Mouse (Mus musculus) MEL (cell line): ENCODE measurements around the gene 1110008L16Rik. TPM values are rescaled to one million over a fixed set of nuclear protein-coding genes. Genes with fewer than 3 reads are reported as not detected.

Experiments used
- DNase-seq: peaks from one replicate; pipeline ENCODE4 v3.0.0; 2011; ENCODE audit warnings: low read depth, low spot score
- H3K27ac ChIP-seq: 2 replicates; pipeline ENCODE4 v1.5.1; 2012; ENCODE audit warnings: low read depth, mild to moderate bottlenecking, control low read depth, low read length, moderate library complexity; ENCODE audit not compliant: control insufficient read depth
- H3K27me3 ChIP-seq, 2 experiments: fragments of 150-350 bp in 1 of 2; sonication (generic) in 1 of 2; 2 replicates each; pipeline ENCODE4 v1.6.1; 2012; ENCODE audit warnings: low read length in 2 of 2, mild to moderate bottlenecking in 2 of 2, improper control_type of control experiment in 1 of 2, moderate library complexity in 1 of 2; ENCODE audit not compliant: insufficient read depth in 2 of 2, control insufficient read depth in 1 of 2
- H3K36me3 ChIP-seq, 2 experiments: 2 replicates each; pipeline ENCODE4 v1.6.1; 2012 to 2014; ENCODE audit warnings: low read length in 2 of 2, improper control_type of control experiment in 1 of 2, inconsistent platforms in 1 of 2, mild to moderate bottlenecking in 1 of 2; ENCODE audit not compliant: insufficient read depth in 2 of 2, control insufficient read depth in 1 of 2
- H3K4me1 ChIP-seq, 2 experiments: fragments of 150-350 bp in 1 of 2; sonication (generic) in 1 of 2; 2 replicates each; pipeline ENCODE4 v1.6.1; 2012; ENCODE audit warnings: low read length in 2 of 2, improper control_type of control experiment in 1 of 2, mild to moderate bottlenecking in 1 of 2; ENCODE audit not compliant: insufficient read depth in 2 of 2, control insufficient read depth in 1 of 2
- H3K4me3 ChIP-seq, 2 experiments: fragments of 150-350 bp in 1 of 2; sonication (generic) in 1 of 2; 2 replicates each; pipeline ENCODE4 v1.5.1; 2012; ENCODE audit warnings: low read depth in 2 of 2, low read length in 2 of 2, mild to moderate bottlenecking in 2 of 2, moderate library complexity in 2 of 2, control low read depth in 1 of 2, improper control_type of control experiment in 1 of 2; ENCODE audit not compliant: control insufficient read depth in 1 of 2, insufficient read depth in 1 of 2
- H3K79me2 ChIP-seq: 2 replicates; pipeline ENCODE4 v1.6.1; 2012; ENCODE audit warnings: mild to moderate bottlenecking, low read length, moderate library complexity; ENCODE audit not compliant: control insufficient read depth, poor library complexity, insufficient read depth
- H3K9ac ChIP-seq: 2 replicates; pipeline ENCODE4 v1.6.1; 2012; ENCODE audit warnings: low read depth, mild to moderate bottlenecking, control low read depth, low read length, moderate library complexity; ENCODE audit not compliant: control insufficient read depth, poor library complexity, severe bottlenecking
- H3K9me3 ChIP-seq: fragments of 150-350 bp; sonication (generic); replicated peaks from 2 replicates; pipeline ENCODE4 v1.6.1; 2012; ENCODE audit warnings: mild to moderate bottlenecking, low read length, improper control_type of control experiment, moderate library complexity; ENCODE audit not compliant: insufficient read depth
- BHLHE40 ChIP-seq: IDR thresholded peaks from 2 replicates; pipeline ENCODE4 v1.6.1; 2012; ENCODE audit warnings: low read depth, mild to moderate bottlenecking, inconsistent platforms, low read length, improper control_type of control experiment, borderline replicate concordance
- CHD1 ChIP-seq: IDR thresholded peaks from 2 replicates; pipeline ENCODE4 v1.6.1; 2012; ENCODE audit warnings: low read depth, mild to moderate bottlenecking, inconsistent platforms, low read length, improper control_type of control experiment
- CHD2 ChIP-seq: IDR thresholded peaks from 2 replicates; pipeline ENCODE4 v1.6.1; 2011; ENCODE audit warnings: low read length, improper control_type of control experiment
- EP300 ChIP-seq, 2 experiments: IDR thresholded peaks; 2 replicates each; pipeline ENCODE4 v1.6.1; 2011; ENCODE audit warnings: improper control_type of control experiment in 2 of 2, low read length in 2 of 2, low read depth in 1 of 2, mild to moderate bottlenecking in 1 of 2
- GABPA ChIP-seq: IDR thresholded peaks from 2 replicates; pipeline ENCODE4 v1.6.1; 2012; ENCODE audit warnings: low read depth, mild to moderate bottlenecking, inconsistent platforms, low read length, improper control_type of control experiment, moderate library complexity
- JUND ChIP-seq: IDR thresholded peaks from 2 replicates; pipeline ENCODE4 v1.6.1; 2011; ENCODE audit warnings: low read depth, mild to moderate bottlenecking, improper control_type of control experiment, low read length
- KAT2A ChIP-seq: conservative IDR thresholded peaks from 2 replicates; pipeline ENCODE4 v1.6.1; 2012; ENCODE audit warnings: low read depth, low read length, improper control_type of control experiment, inconsistent platforms
- MAFK ChIP-seq: IDR thresholded peaks from 2 replicates; pipeline ENCODE4 v1.6.1; 2011; ENCODE audit warnings: low read depth, mild to moderate bottlenecking, low read length, improper control_type of control experiment, borderline replicate concordance
- MAX ChIP-seq: IDR thresholded peaks from 2 replicates; pipeline ENCODE4 v1.6.1; 2011; ENCODE audit warnings: low read length, improper control_type of control experiment
- MAZ ChIP-seq: IDR thresholded peaks from 2 replicates; pipeline ENCODE4 v1.6.1; 2012; ENCODE audit warnings: low read depth, mild to moderate bottlenecking, inconsistent platforms, low read length, improper control_type of control experiment
- MEF2A ChIP-seq: IDR thresholded peaks from 2 replicates; pipeline ENCODE4 v1.6.1; 2014; ENCODE audit warnings: low read depth, mild to moderate bottlenecking, inconsistent platforms, low read length, improper control_type of control experiment; ENCODE audit not compliant: poor library complexity, insufficient replicate concordance, severe bottlenecking; ENCODE audit errors: extremely low read depth
- MXI1 ChIP-seq: IDR thresholded peaks from 2 replicates; pipeline ENCODE4 v1.6.1; 2011; ENCODE audit warnings: mild to moderate bottlenecking, low read depth, low read length, improper control_type of control experiment
- MYC ChIP-seq: IDR thresholded peaks from 2 replicates; pipeline ENCODE4 v1.6.1; 2011; ENCODE audit warnings: low read depth, mild to moderate bottlenecking, low read length, improper control_type of control experiment, moderate library complexity
- NELFE ChIP-seq: IDR thresholded peaks from 2 replicates; pipeline ENCODE4 v1.6.1; 2011; ENCODE audit warnings: low read depth, low read length, improper control_type of control experiment
- NRF1 ChIP-seq: IDR thresholded peaks from 2 replicates; pipeline ENCODE4 v1.6.1; 2014; ENCODE audit warnings: low read depth, mild to moderate bottlenecking, inconsistent platforms, low read length, improper control_type of control experiment, moderate library complexity; ENCODE audit not compliant: poor library complexity, insufficient read depth, severe bottlenecking
- POLR2AphosphoS2 ChIP-seq: IDR thresholded peaks from 2 replicates; pipeline ENCODE4 v1.6.1; 2011; ENCODE audit warnings: low read length, improper control_type of control experiment
- RAD21 ChIP-seq: IDR thresholded peaks from 2 replicates; pipeline ENCODE4 v1.6.1; 2011; ENCODE audit warnings: mild to moderate bottlenecking, low read depth, low read length, improper control_type of control experiment
- SIN3A ChIP-seq: IDR thresholded peaks from 2 replicates; pipeline ENCODE4 v1.6.1; 2012; ENCODE audit warnings: low read length, improper control_type of control experiment, inconsistent platforms
- SMC3 ChIP-seq: IDR thresholded peaks from 2 replicates; pipeline ENCODE4 v1.6.1; 2011; ENCODE audit warnings: low read depth, low read length, improper control_type of control experiment
- TBP ChIP-seq: IDR thresholded peaks from 2 replicates; pipeline ENCODE4 v1.8.0; 2011; ENCODE audit warnings: low read depth, low read length, improper control_type of control experiment
- TCF12 ChIP-seq: IDR thresholded peaks from 2 replicates; pipeline ENCODE4 v1.6.1; 2014; ENCODE audit warnings: low read depth, mild to moderate bottlenecking, inconsistent platforms, low read length, improper control_type of control experiment, moderate library complexity
- USF1 ChIP-seq: IDR thresholded peaks from 2 replicates; pipeline ENCODE4 v1.6.1; 2014; ENCODE audit warnings: low read depth, mild to moderate bottlenecking, inconsistent platforms, low read length, improper control_type of control experiment, moderate library complexity
- USF2 ChIP-seq, 2 experiments: IDR thresholded peaks; 2 replicates each; pipeline ENCODE4 v1.6.1; 2011 to 2012; ENCODE audit warnings: improper control_type of control experiment in 2 of 2, low read length in 2 of 2, borderline replicate concordance in 1 of 2, inconsistent platforms in 1 of 2, low read depth in 1 of 2, mild to moderate bottlenecking in 1 of 2; ENCODE audit not compliant: insufficient read depth in 1 of 2
- ZC3H11A ChIP-seq: IDR thresholded peaks from 2 replicates; pipeline ENCODE4 v1.6.1; 2012; ENCODE audit warnings: low read depth, mild to moderate bottlenecking, inconsistent platforms, low read length, improper control_type of control experiment
- ZMIZ1 ChIP-seq: IDR thresholded peaks from 2 replicates; pipeline ENCODE4 v1.6.1; 2012; ENCODE audit warnings: low read depth, mild to moderate bottlenecking, inconsistent platforms, low read length, improper control_type of control experiment, moderate library complexity
- ZNF384 ChIP-seq: IDR thresholded peaks from 2 replicates; pipeline ENCODE4 v1.6.1; 2012; ENCODE audit warnings: low read depth, mild to moderate bottlenecking, inconsistent platforms, low read length, improper control_type of control experiment
- polyA plus RNA-seq, 2 experiments: library from polyadenylated mRNA; stranded (reverse) in 1 of 2; unstranded in 1 of 2; fragments of >175 nt in 1 of 2; fragments of >200 nt in 1 of 2; gene quantifications; 2 replicates each; pipeline versions ENCODE4 v1.2.1 to v1.2.4; 2012; ENCODE audit warnings: low replicate concordance in 2 of 2, low read depth in 1 of 2; ENCODE audit not compliant: insufficient read length in 2 of 2, insufficient read depth in 1 of 2, missing spikeins in 1 of 2
- total RNA-seq: library from RNA; depleted of rRNA; stranded (reverse); fragments of 300-350 nt; gene quantifications from 2 replicates; pipeline ENCODE4 v1.2.3, GENCODE M21; 2012

1110008L16Rik gene
- total and polyA plus RNA-seq, 3 experiments: 24.9 to 26.2 TPM; not detected in 1

DNA sequence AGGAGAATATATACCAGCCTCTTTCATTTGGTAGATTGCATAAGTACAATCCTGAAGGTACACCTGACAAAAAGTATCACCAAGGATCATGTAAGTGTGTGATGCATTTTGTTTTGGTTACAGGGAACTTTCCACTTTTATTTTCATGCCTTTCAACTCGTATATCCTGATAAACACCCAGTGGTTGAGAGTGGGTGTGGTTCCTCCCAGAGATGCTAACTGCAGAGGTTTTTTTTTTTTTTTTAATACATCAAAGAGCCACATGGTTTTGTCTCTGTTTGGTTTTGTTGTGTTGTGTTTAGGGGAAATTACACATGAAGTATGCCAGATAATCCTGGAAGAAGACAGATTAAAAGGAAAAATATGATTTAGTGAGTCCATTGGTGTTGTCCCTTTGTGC lies 57.9 kb downstream of the 1110008L16Rik start:
- H3K9me3 ChIP-seq: no peaks in the 10 kb centered on the region

DNA sequence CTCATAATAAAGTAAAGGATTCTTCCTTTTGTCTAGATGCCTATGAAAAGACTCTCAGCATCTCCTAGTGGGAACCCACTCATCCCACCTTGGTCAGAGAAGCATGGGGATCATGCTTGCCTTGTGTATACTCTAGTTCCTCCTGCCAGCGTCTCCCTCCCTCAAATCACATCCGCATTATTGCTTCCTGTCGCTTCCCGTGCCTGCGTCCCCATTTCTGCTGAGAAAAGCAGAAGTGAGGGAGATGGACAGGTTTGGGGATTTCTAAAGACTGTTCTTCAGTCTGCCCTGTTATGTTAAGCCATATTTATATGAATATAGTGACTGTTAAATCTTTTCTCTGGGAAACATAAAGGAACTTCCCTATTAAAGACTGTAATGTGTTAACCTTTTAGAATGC lies 61.6 kb downstream of the 1110008L16Rik start:
- no peak overlapping the region for H3K9ac ChIP-seq
- no peaks in the 10 kb centered on the region for H3K79me2 ChIP-seq
- H3K4me3 ChIP-seq: no peak overlapping the region
- H3K4me1 ChIP-seq: no peaks in the 10 kb centered on the region
- H3K36me3 ChIP-seq: peaks cover 0 to 5% of the 10 kb centered on the region in 2 experiments; a peak in 2 of 4 replicates
- no peak overlapping the region for H3K27ac ChIP-seq
- H3K27me3 ChIP-seq: no peaks in the 10 kb centered on the region
- no peaks in the 10 kb centered on the region for H3K9me3 ChIP-seq
- TF ChIP-seq TCF12 (no peak), MEF2A (no peak), MAZ (no peak), ZNF384 (no peak), BHLHE40 (no peak), NRF1 (no peak), MAFK (no peak), CHD1 (no peak), MAX (no peak), TBP (no peak), KAT2A (no peak), USF2 (IDR thresholded peaks at IDR 0.05; ENCODE audit: borderline replicate concordance in 1 of 2, insufficient read depth in 1 of 2, low read depth in 1 of 2, low read length in 2 of 2) (no peak)
- TF ChIP-seq, all 39 proteins: peak for 0
- DNase-seq: no peak

More for the DNA sequence above, 57.9 kb downstream of the 1110008L16Rik start:
- Histone ChIP-seq H3K4me1 (no peaks in the 10 kb centered on the region), H3K36me3 (peaks cover 0 to 5% of the 10 kb centered on the region in 2 experiments; a peak in 2 of 4 replicates), H3K27me3 (no peaks in the 10 kb centered on the region), H3K27ac (no peak overlapping the region), H3K9ac (no peak overlapping the region)
- no peak for TF ChIP-seq SMC3
- TF ChIP-seq ZNF384: peak; percentile 92
- TF ChIP-seq, all 39 proteins: peak for 1
- H3K79me2 ChIP-seq: no peaks in the 10 kb centered on the region
- peak; percentile 28 for DNase-seq
- H3K4me3 ChIP-seq: no peak overlapping the region

DNA sequence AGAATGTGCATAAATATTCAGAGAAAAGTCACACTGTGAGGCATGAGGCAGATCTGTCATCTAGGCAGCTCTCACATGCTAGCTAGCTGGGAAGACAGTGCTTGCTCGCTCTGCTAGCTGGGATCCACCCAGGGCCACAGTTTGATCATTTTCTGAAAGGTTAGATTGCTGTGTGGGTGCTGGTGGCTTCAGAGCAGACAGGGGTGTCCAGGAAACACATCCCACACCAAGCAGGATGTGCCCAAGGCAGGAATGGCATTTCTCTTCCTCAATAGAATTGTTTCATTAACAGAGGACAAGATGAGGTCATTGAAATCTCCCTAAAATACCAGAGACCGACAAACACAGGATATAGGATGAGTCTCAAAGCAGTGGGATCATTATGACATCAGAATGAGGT lies 65.7 kb downstream of the 1110008L16Rik start:
- H3K79me2 ChIP-seq: no peaks in the 10 kb centered on the region
- no peaks in the 10 kb centered on the region for H3K36me3 ChIP-seq
- H3K4me1 ChIP-seq: no peaks in the 10 kb centered on the region
- no peak for TF ChIP-seq CHD1
- no peak for TF ChIP-seq ZMIZ1
- no peak for TF ChIP-seq JUND
- no peak for TF ChIP-seq USF2 (IDR thresholded peaks at IDR 0.05; ENCODE audit: borderline replicate concordance in 1 of 2, insufficient read depth in 1 of 2, low read depth in 1 of 2, low read length in 2 of 2)
- no peak for TF ChIP-seq MAZ
- no peak for TF ChIP-seq MAFK
- no peak for TF ChIP-seq POLR2AphosphoS2
- no peak for TF ChIP-seq MYC
- no peak for TF ChIP-seq CHD2
- no peak for TF ChIP-seq NELFE
- TF ChIP-seq EP300 (IDR thresholded peaks at IDR 0.05; ENCODE audit: low read depth in 1 of 2, low read length in 2 of 2): no peak
- no peak for TF ChIP-seq GABPA
- TF ChIP-seq BHLHE40: no peak
- TF ChIP-seq USF1: no peak
- no peak for TF ChIP-seq ZC3H11A
- TF ChIP-seq MXI1: no peak
- no peak for TF ChIP-seq SIN3A
- no peak for TF ChIP-seq RAD21
- H3K9me3 ChIP-seq: no peaks in the 10 kb centered on the region
- H3K27me3 ChIP-seq: no peaks in the 10 kb centered on the region
- no peak overlapping the region for H3K27ac ChIP-seq
- no peak overlapping the region for H3K9ac ChIP-seq
- H3K4me3 ChIP-seq: no peak overlapping the region
- DNase-seq: no peak
